Mouse (Mus musculus) testis, adult 2 months (tissue): ENCODE data around the gene Prex1.

Experiments
- CTCF ChIP-seq: fragments of 200-500 bp; IDR thresholded peaks from 2 replicates; pipeline ENCODE4 v1.5.1; 2012; ENCODE audit warnings: low read depth, mild to moderate bottlenecking, inconsistent platforms, low read length, moderate library complexity; ENCODE audit not compliant: control insufficient read depth, insufficient read depth, insufficient replicate concordance
- POLR2A ChIP-seq: fragments of 200-500 bp; IDR thresholded peaks from 2 replicates; pipeline ENCODE4 v1.6.1; 2012; ENCODE audit warnings: low read depth, mild to moderate bottlenecking, inconsistent platforms, low read length, moderate library complexity; ENCODE audit not compliant: control insufficient read depth

- TF ChIP-seq POLR2A = no peak
- TF ChIP-seq CTCF = no peak
Measured at GRCm38 (mm10) chr2:166661498-166661897, 52.1 kb downstream of the Prex1 start.
